Mouse (Mus musculus) CH12.LX (cell line): ENCODE measurements at regions not wholly inside any gene's neighbourhood (a gene's known extent, or its start where the extent isn't known, plus 50 kb on each side); places are given as distances from the start of the nearest gene placed in this dataset.

Source experiments
- DNase-seq: peaks from one replicate; pipeline ENCODE4 v3.0.0-alpha.2; 2013; ENCODE audit errors: extremely low read depth
- H3K27ac ChIP-seq: 2 replicates; pipeline ENCODE4 v1.5.1; 2012; ENCODE audit warnings: low read depth, mild to moderate bottlenecking, control low read depth, moderate library complexity; ENCODE audit not compliant: insufficient read depth
- H3K27me3 ChIP-seq: replicated peaks from 2 replicates; pipeline ENCODE3; 2012; ENCODE audit warnings: inconsistent platforms
- H3K36me3 ChIP-seq, 2 experiments: replicated peaks in 1 of 2; 2 replicates each; pipeline versions ENCODE3 to v1.6.1; 2012; ENCODE audit warnings: inconsistent platforms in 1 of 2, low read length in 1 of 2, mild to moderate bottlenecking in 1 of 2, mixed read lengths in 1 of 2, moderate library complexity in 1 of 2; ENCODE audit not compliant: control insufficient read depth in 1 of 2, insufficient read depth in 1 of 2
- H3K4me1 ChIP-seq, 2 experiments: 2 replicates each; pipeline ENCODE4 v1.6.1; 2012; ENCODE audit warnings: inconsistent platforms in 1 of 2, moderate library complexity in 1 of 2; ENCODE audit not compliant: insufficient read depth in 2 of 2, control insufficient read depth in 1 of 2
- H3K4me2 ChIP-seq: 2 replicates; pipeline ENCODE4 v1.6.1; 2012; ENCODE audit warnings: low read depth, mild to moderate bottlenecking, control low read depth; ENCODE audit not compliant: poor library complexity, insufficient read depth, severe bottlenecking
- H3K4me3 ChIP-seq, 3 experiments: fragments of 150-350 bp in 1 of 3; sonication (generic) in 1 of 3; replicated peaks in 1 of 3; 2 replicates each; pipeline versions ENCODE3 to v1.5.1; 2011 to 2012; ENCODE audit warnings: low read depth in 2 of 3, low read length in 2 of 3, mild to moderate bottlenecking in 2 of 3, moderate library complexity in 2 of 3, control low read depth in 1 of 3, improper control_type of control experiment in 1 of 3, inconsistent platforms in 1 of 3, mixed read lengths in 1 of 3; ENCODE audit not compliant: poor library complexity in 1 of 3
- H3K79me2 ChIP-seq: replicated peaks from 2 replicates; pipeline ENCODE4 v1.6.1; 2012; ENCODE audit warnings: mild to moderate bottlenecking, moderate library complexity; ENCODE audit not compliant: control insufficient read depth, poor library complexity, insufficient read depth, severe bottlenecking; ENCODE audit errors: extremely low read depth
- H3K9ac ChIP-seq: 2 replicates; pipeline ENCODE4 v1.6.1; 2012; ENCODE audit warnings: low read depth, mild to moderate bottlenecking, control low read depth, moderate library complexity; ENCODE audit not compliant: insufficient read depth
- H3K9me3 ChIP-seq: replicated peaks from 2 replicates; pipeline ENCODE3; 2012; ENCODE audit warnings: low read length, inconsistent platforms, mixed read lengths
- BHLHE40 ChIP-seq: IDR thresholded peaks from 2 replicates; pipeline ENCODE4 v1.6.1; 2011; ENCODE audit warnings: mild to moderate bottlenecking, low read depth, low read length, improper control_type of control experiment
- CHD1 ChIP-seq: IDR thresholded peaks from 2 replicates; pipeline ENCODE4 v1.6.1; 2012; ENCODE audit warnings: low read depth, low read length, improper control_type of control experiment, inconsistent platforms
- CHD2 ChIP-seq: IDR thresholded peaks from 2 replicates; pipeline ENCODE4 v1.6.1; 2011; ENCODE audit warnings: low read length, improper control_type of control experiment
- CTCF ChIP-seq, 2 experiments: IDR thresholded peaks in 1 of 2; conservative IDR thresholded peaks in 1 of 2; 2 replicates each; pipeline ENCODE4 v1.5.1; 2011 to 2012; ENCODE audit warnings: low read depth in 2 of 2, low read length in 2 of 2, improper control_type of control experiment in 1 of 2, inconsistent platforms in 1 of 2, mild to moderate bottlenecking in 1 of 2, moderate library complexity in 1 of 2
- ELF1 ChIP-seq: IDR thresholded peaks from 2 replicates; pipeline ENCODE4 v1.6.1; 2014; ENCODE audit warnings: low read depth, mild to moderate bottlenecking, inconsistent platforms, low read length, improper control_type of control experiment
- ETS1 ChIP-seq: conservative IDR thresholded peaks from 2 replicates; pipeline ENCODE4 v1.6.1; 2012; ENCODE audit warnings: low read depth, mild to moderate bottlenecking, inconsistent platforms, low read length, improper control_type of control experiment, moderate library complexity
- HCFC1 ChIP-seq: IDR thresholded peaks from 2 replicates; pipeline ENCODE4 v1.6.1; 2012; ENCODE audit warnings: low read depth, mild to moderate bottlenecking, inconsistent platforms, low read length, improper control_type of control experiment
- IRF4 ChIP-seq: IDR thresholded peaks from 2 replicates; pipeline ENCODE4 v1.6.1; 2014; ENCODE audit warnings: low read depth, mild to moderate bottlenecking, inconsistent platforms, low read length, improper control_type of control experiment
- JUN ChIP-seq: IDR thresholded peaks from 2 replicates; pipeline ENCODE4 v1.6.1; 2011; ENCODE audit warnings: low read depth, mild to moderate bottlenecking, low read length, improper control_type of control experiment, moderate library complexity; ENCODE audit not compliant: insufficient read depth
- KAT2A ChIP-seq: IDR thresholded peaks from 2 replicates; pipeline ENCODE4 v1.6.1; 2012; ENCODE audit warnings: low read length, improper control_type of control experiment, inconsistent platforms; ENCODE audit not compliant: insufficient replicate concordance
- MAZ ChIP-seq: IDR thresholded peaks from 2 replicates; pipeline ENCODE4 v1.6.1; 2012; ENCODE audit warnings: low read depth, mild to moderate bottlenecking, inconsistent platforms, low read length, improper control_type of control experiment, moderate library complexity
- MEF2A ChIP-seq: IDR thresholded peaks from 2 replicates; pipeline ENCODE4 v1.6.1; 2014; ENCODE audit warnings: low read depth, mild to moderate bottlenecking, inconsistent platforms, low read length, improper control_type of control experiment, borderline replicate concordance
- PAX5 ChIP-seq: IDR thresholded peaks from 2 replicates; pipeline ENCODE4 v1.6.1; 2012; ENCODE audit warnings: low read length, inconsistent platforms, mixed read lengths
- POLR2A ChIP-seq: IDR thresholded peaks from 2 replicates; pipeline ENCODE4 v1.6.1; 2011; ENCODE audit warnings: low read depth, mild to moderate bottlenecking, improper control_type of control experiment, low read length
- RAD21 ChIP-seq: IDR thresholded peaks from 2 replicates; pipeline ENCODE4 v1.6.1; 2011; ENCODE audit warnings: low read depth, mild to moderate bottlenecking, low read length, improper control_type of control experiment, moderate library complexity
- RCOR1 ChIP-seq: conservative IDR thresholded peaks from 2 replicates; pipeline ENCODE4 v1.6.1; 2012; ENCODE audit warnings: low read depth, mild to moderate bottlenecking, inconsistent platforms, low read length, improper control_type of control experiment
- SIN3A ChIP-seq: IDR thresholded peaks from 2 replicates; pipeline ENCODE4 v1.6.1; 2012; ENCODE audit warnings: low read length, improper control_type of control experiment, inconsistent platforms
- TBP ChIP-seq: conservative IDR thresholded peaks from 2 replicates; pipeline ENCODE4 v1.6.1; 2011; ENCODE audit warnings: low read depth, low read length, improper control_type of control experiment
- USF1 ChIP-seq: IDR thresholded peaks from 2 replicates; pipeline ENCODE4 v1.6.1; 2014; ENCODE audit warnings: low read depth, mild to moderate bottlenecking, inconsistent platforms, low read length, improper control_type of control experiment
- ZC3H11A ChIP-seq: IDR thresholded peaks from 2 replicates; pipeline ENCODE4 v1.6.1; 2012; ENCODE audit warnings: low read depth, mild to moderate bottlenecking, inconsistent platforms, low read length, improper control_type of control experiment
- ZKSCAN1 ChIP-seq: IDR thresholded peaks from 2 replicates; pipeline ENCODE4 v1.6.1; 2012; ENCODE audit warnings: low read depth, inconsistent platforms, low read length, improper control_type of control experiment, borderline replicate concordance
- ZMIZ1 ChIP-seq: IDR thresholded peaks from 2 replicates; pipeline ENCODE4 v1.6.1; 2012; ENCODE audit warnings: low read depth, mild to moderate bottlenecking, inconsistent platforms, low read length, improper control_type of control experiment
- dilution Hi-C: fragments of 300-500 bp; cut with MboI; formaldehyde crosslinking; loops from 2 replicates; pipeline ENCODE4 v1.14.3; 2020; ENCODE audit warnings: low sequenced_read_pairs; ENCODE audit not compliant: extremely low pct_unique_long_range_greater_than_20kb, extremely low pct_ligation_motif_present
- in situ Hi-C: fragments of 300-500 bp; cut with MboI; formaldehyde crosslinking; loops from 3 replicates; pipeline ENCODE4 v1.14.3; 2019; ENCODE audit warnings: low sequenced_read_pairs, low pct_ligation_motif_present, low pct_unique_long_range_greater_than_20kb, mixed read lengths

- Histone ChIP-seq H3K4me2 (no peak overlapping the region), H3K9me3 (peaks cover 87% of the 10 kb centered on the region), H3K4me3 (no peak overlapping the region), H3K79me2 (no peaks in the 10 kb centered on the region), H3K9ac (no peak overlapping the region), H3K27me3 (no peaks in the 10 kb centered on the region), H3K36me3 (no peaks in the 10 kb centered on the region), H3K4me1 (no peaks in the 10 kb centered on the region), H3K27ac (no peak overlapping the region)
- in situ Hi-C loops (no loop called here), dilution Hi-C loops (no loop called here)
- no peak for DNase-seq
- TF ChIP-seq JUN (no peak), MEF2A (no peak), CHD2 (no peak), IRF4 (no peak)
Measured at GRCm38 (mm10) chr12:107800296-107800695, 203.1 kb downstream of the Bcl11b start.

- Histone ChIP-seq H3K4me3 (no peak overlapping the region), H3K4me1 (no peaks in the 10 kb centered on the region), H3K9me3 (peaks cover 88% of the 10 kb centered on the region), H3K36me3 (no peaks in the 10 kb centered on the region), H3K9ac (no peak overlapping the region), H3K27me3 (no peaks in the 10 kb centered on the region), H3K79me2 (no peaks in the 10 kb centered on the region), H3K27ac (no peak overlapping the region), H3K4me2 (no peak overlapping the region)
- no peak for DNase-seq
- in situ Hi-C loops: no loop called here
- TF ChIP-seq ZKSCAN1: no peak
- no peak for TF ChIP-seq KAT2A
- TF ChIP-seq ZMIZ1: no peak
- no peak for TF ChIP-seq POLR2A
- TF ChIP-seq MEF2A: no peak
- TF ChIP-seq RAD21: no peak
- no peak for TF ChIP-seq BHLHE40
- TF ChIP-seq PAX5: no peak
- TF ChIP-seq CHD1: no peak
- no peak for TF ChIP-seq USF1
- no peak for TF ChIP-seq ELF1
- no peak for TF ChIP-seq ZC3H11A
- TF ChIP-seq MAZ: no peak
- no peak for TF ChIP-seq HCFC1
- TF ChIP-seq TBP: no peak
- no peak for TF ChIP-seq CHD2
- no peak for TF ChIP-seq SIN3A
- TF ChIP-seq RCOR1: no peak
- TF ChIP-seq CTCF (conservative IDR thresholded peaks at IDR 0.05 in 1 of 2, IDR thresholded peaks at IDR 0.05 in 1 of 2; ENCODE audit: low read depth in 2 of 2, low read length in 2 of 2): no peak
- no peak for TF ChIP-seq ETS1
- dilution Hi-C loops: no loop called here
Measured at GRCm38 (mm10) chr12:107807634-107808033, 195.8 kb downstream of the Bcl11b start.
